Mouse (Mus musculus): ENCODE data around the gene B4galnt2.

DNA sequence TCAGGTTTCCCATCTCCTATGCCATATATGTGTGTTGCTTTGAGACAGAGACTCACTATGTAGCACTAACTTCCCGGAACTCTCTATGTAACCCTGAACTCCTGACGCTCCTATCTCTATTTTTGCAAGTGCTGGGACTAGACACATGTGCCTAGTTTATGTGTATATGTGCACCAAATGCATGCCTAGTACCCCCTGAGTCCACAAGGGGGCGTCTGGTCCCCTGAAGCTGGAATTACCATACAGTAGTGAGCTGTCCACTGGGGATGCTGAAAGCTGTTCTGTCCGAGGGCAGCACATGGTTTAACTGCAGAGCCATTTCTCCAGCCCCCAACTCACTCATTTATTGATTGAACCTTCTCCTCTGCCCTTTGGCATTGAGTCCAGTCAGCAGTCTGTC lies 11.7 kb upstream of the B4galnt2 start:
- TF ChIP-seq CTCF (IDR thresholded peaks at IDR 0.05; ENCODE audit: insufficient read depth, low read length) (no peak), POLR2A (IDR thresholded peaks at IDR 0.05; ENCODE audit: borderline replicate concordance, extremely low read depth, low read depth, low read length) (no peak)

Measured in lung, adult 2 months (tissue).